In the genomic region with DNA sequence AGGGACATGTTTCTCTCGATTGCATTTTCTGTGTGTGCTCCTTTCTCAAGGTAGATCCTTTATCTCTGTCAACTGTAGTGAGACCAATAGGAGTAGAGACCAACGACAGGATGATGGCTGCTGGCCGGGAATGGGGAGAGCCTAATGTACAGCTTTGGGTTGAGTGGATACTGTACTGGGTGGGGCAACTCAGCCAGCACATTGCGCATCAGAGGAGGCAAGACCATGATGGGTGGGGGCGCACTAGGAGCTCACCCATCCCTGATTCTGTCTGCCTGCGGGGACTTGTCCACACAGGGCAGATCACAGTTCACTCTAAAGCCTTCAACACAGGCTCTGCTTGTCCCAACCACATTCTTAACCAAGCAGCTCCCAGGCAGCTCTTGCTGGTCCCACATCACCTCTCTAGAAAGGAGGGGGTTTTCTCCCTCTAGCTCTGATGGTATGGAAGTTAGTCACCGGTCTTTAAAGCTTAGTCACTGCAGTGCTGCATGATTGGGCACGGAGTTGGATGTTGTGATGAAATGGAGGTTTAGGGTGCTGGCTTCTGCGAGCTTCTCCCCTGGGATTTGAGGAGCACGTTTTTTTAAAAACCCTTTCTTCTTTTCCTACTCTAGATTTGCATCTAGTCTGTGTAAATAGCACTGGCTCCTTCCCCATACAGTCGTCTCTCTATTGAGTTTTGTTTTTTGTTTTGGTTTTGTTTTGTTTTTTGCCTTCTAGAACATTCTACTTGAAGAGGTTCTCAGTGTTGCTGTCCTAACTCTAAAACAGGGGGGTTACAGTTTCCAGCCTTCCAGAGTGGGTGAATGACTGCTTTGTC, we compare ENCODE assay signal across 9 mouse cellular contexts.
DNase-seq lines count a peak whose midpoint lies in the region; ATAC-seq and TF ChIP-seq lines count a peak whose summit lies in the region.
"Had no signal": no experiment of that assay in that cellular context is flagged by ENCODE, and none has a peak within 500 bp of the region (broad histone marks: within the 10 kb centered on the region; RNA-seq: fewer than 3 reads in every experiment).

No protein-coding gene starts in this region.

- in situ Hi-C loops in Patski (cut with MboI; ENCODE audit: low pct_unique_long_range_greater_than_20kb), result loop anchor here (10.0 kb wide), 2 partner anchors 118 to 212 kb away; partner anchors contain the start of gene Frmd6

- no peak overlapping the region for H3K4me3 ChIP-seq in lung, postnatal 0 days (ENCODE audit: low read depth, low read length)
- H3K4me3 ChIP-seq in liver, embryonic 11.5 days (ENCODE audit: low read depth, low read length), result no peak overlapping the region
- no peak overlapping the region for H3K4me3 ChIP-seq in stomach, postnatal 0 days (ENCODE audit: low read depth, low read length)
- H3K4me3 ChIP-seq: neural tube, embryonic 12.5 days had no signal

- peak; percentile 35; the same call in 1 of the 2 replicates for ATAC-seq in lung, postnatal 0 days
- ATAC-seq in Patski, result peak; percentile 89
- 0 out of 2 replicates have a peak, but pooled peaks have one; percentile 43 for ATAC-seq in liver, embryonic 11.5 days (replicated peaks; ENCODE audit: low FRiP score)
- peak; percentile 78 for ATAC-seq in stomach, postnatal 0 days (ENCODE audit: low FRiP score, low TSS enrichment)

- H3K4me1 ChIP-seq in lung, postnatal 0 days (ENCODE audit: insufficient read depth, low read depth, low read length), result peaks cover 10% of the 10 kb centered on the region; the same call in 1 of the 2 replicates
- peaks cover 3% of the 10 kb centered on the region; the same call in 1 of the 2 replicates for H3K4me1 ChIP-seq in liver, embryonic 11.5 days (replicated peaks; ENCODE audit: control insufficient read depth, insufficient read depth, low read length)
- no peaks in the 10 kb centered on the region for H3K4me1 ChIP-seq in stomach, postnatal 0 days (replicated peaks; ENCODE audit: control insufficient read depth, insufficient read depth)
- H3K4me1 ChIP-seq: neural tube, embryonic 12.5 days had no signal

- no peak for TF ChIP-seq CTCF in lung, postnatal 0 days (IDR thresholded peaks at IDR 0.05)
- no peak for TF ChIP-seq CTCF in Patski (IDR thresholded peaks at IDR 0.05)
- no peak for TF ChIP-seq CTCF in stomach, postnatal 0 days (IDR thresholded peaks at IDR 0.05; ENCODE audit: low read depth)

- no peaks in the 10 kb centered on the region for H3K9me3 ChIP-seq in lung, postnatal 0 days (ENCODE audit: low read length)
- no peaks in the 10 kb centered on the region for H3K9me3 ChIP-seq in liver, embryonic 11.5 days (ENCODE audit: control insufficient read depth, low read length)
- no peaks in the 10 kb centered on the region for H3K9me3 ChIP-seq in stomach, postnatal 0 days (ENCODE audit: control insufficient read depth, low read length)
- H3K9me3 ChIP-seq: neural tube, embryonic 12.5 days had no signal

- POLR2A ChIA-PET in Patski (lab: Charles Lee), result interaction anchor here (0.7 kb wide), 1 partner anchor 118 kb away, joined by 3 read pairs; the partner anchor contains the start of gene Frmd6

- H3K27ac ChIP-seq in lung, postnatal 0 days (ENCODE audit: low read length), result no peak overlapping the region
- no peak overlapping the region for H3K27ac ChIP-seq in liver, embryonic 11.5 days (ENCODE audit: low read depth, low read length)
- peak overlapping the region; percentile 67 for H3K27ac ChIP-seq in stomach, postnatal 0 days (replicated peaks)
- H3K27ac ChIP-seq: neural tube, embryonic 12.5 days had no signal

- H3K9ac ChIP-seq in lung, postnatal 0 days (replicated peaks; ENCODE audit: low read depth), result no peak overlapping the region
- H3K9ac ChIP-seq in liver, embryonic 11.5 days (ENCODE audit: low read depth, low read length), result no peak overlapping the region
- no peak overlapping the region for H3K9ac ChIP-seq in stomach, postnatal 0 days (ENCODE audit: low read length)
- H3K9ac ChIP-seq: neural tube, embryonic 12.5 days had no signal

- no peak overlapping the region for H3K4me2 ChIP-seq in lung, postnatal 0 days (replicated peaks; ENCODE audit: low read depth, low read length)
- H3K4me2 ChIP-seq in liver, embryonic 11.5 days, result no peak overlapping the region
- H3K4me2 ChIP-seq in stomach, postnatal 0 days (replicated peaks; ENCODE audit: low read depth), result no peak overlapping the region
- H3K4me2 ChIP-seq: neural tube, embryonic 12.5 days had no signal

- no peak for TF ChIP-seq EP300 in lung, postnatal 0 days (IDR thresholded peaks at IDR 0.05)
- peak; percentile 55 for TF ChIP-seq EP300 in stomach, postnatal 0 days (optimal IDR thresholded peaks at IDR 0.05)

- no peaks in the 10 kb centered on the region for H3K36me3 ChIP-seq in lung, postnatal 0 days (ENCODE audit: insufficient read depth, low read length)
- H3K36me3 ChIP-seq in liver, embryonic 11.5 days (ENCODE audit: control insufficient read depth, insufficient read depth, low read length), result no peaks in the 10 kb centered on the region
- H3K36me3 ChIP-seq in stomach, postnatal 0 days (ENCODE audit: control insufficient read depth, insufficient read depth, low read length), result no peaks in the 10 kb centered on the region
- H3K36me3 ChIP-seq: neural tube, embryonic 12.5 days had no signal

- CTCF ChIA-PET in Patski (lab: Charles Lee), result interaction anchor here (1.4 to 1.6 kb wide), 2 partner anchors 119 to 203 kb away, joined by 3 to 6 read pairs; no protein-coding TSS in a partner anchor

- WGBS in lung, postnatal 0 days, result 72% methylated on average over 11 of the region's 11 CpGs
- 78% methylated on average over 11 of the region's 11 CpGs for WGBS in liver, embryonic 11.5 days
- WGBS in stomach, postnatal 0 days, result 60% methylated on average over 11 of the region's 11 CpGs

- peak; percentile 22 for DNase-seq in lung, postnatal 0 days (ENCODE audit: low spot score)
- no peak for DNase-seq in lung, postnatal 10 days
- DNase-seq in Patski (ENCODE audit: low read depth, low spot score), result peak; percentile 63
- DNase-seq in liver, embryonic 11.5 days (ENCODE audit: low spot score), result no peak
- DNase-seq in stomach, postnatal 0 days (ENCODE audit: low spot score), result no peak
- no peak for DNase-seq in gastrocnemius, postnatal 10 days
- no peak for DNase-seq in gastrocnemius, postnatal 4 days (ENCODE audit: low spot score in 2 of 2)
- DNase-seq: midbrain, embryonic 14.5 days had no signal

- H3K27me3 ChIP-seq in lung, postnatal 0 days (replicated peaks; ENCODE audit: insufficient read depth, low read length), result no peaks in the 10 kb centered on the region
- no peaks in the 10 kb centered on the region for H3K27me3 ChIP-seq in Patski
- no peaks in the 10 kb centered on the region for H3K27me3 ChIP-seq in liver, embryonic 11.5 days (replicated peaks; ENCODE audit: control insufficient read depth, insufficient read depth, low read length)
- H3K27me3 ChIP-seq in stomach, postnatal 0 days (ENCODE audit: control insufficient read depth, insufficient read depth, low read length), result no peaks in the 10 kb centered on the region
- H3K27me3 ChIP-seq: neural tube, embryonic 12.5 days had no signal

Comparison
In these comparisons a context has a peak if more than half of its experiments do, and no peak if none do; other contexts are left out.
1. DNase-seq: peak in lung, postnatal 0 days (single experiment) and Patski (single experiment); none in lung, postnatal 10 days (single experiment), liver, embryonic 11.5 days (single experiment), stomach, postnatal 0 days (single experiment), gastrocnemius, postnatal 10 days (single experiment) and gastrocnemius, postnatal 4 days (0 of 2).
2. ATAC-seq: peak in every context shown above with its lines; median percentile 89 in Patski; 78 in stomach, postnatal 0 days; 43 in liver, embryonic 11.5 days; 35 in lung, postnatal 0 days.